Mouse (Mus musculus) liver, embryonic 16.5 days (tissue): ENCODE measurements around the gene Trpc1. TPM values are rescaled to one million over a fixed set of nuclear protein-coding genes. Genes with fewer than 3 reads are reported as not detected.

Experiments
- ATAC-seq: fragments of 200-750 bp; cut with Nextera tagmentation; 2 replicates; pipeline ENCODE4 v1.8.0; 2017; ENCODE audit warnings: low read depth, mild to moderate bottlenecking, moderate number of reproducible peaks, moderate library complexity
- H3K27ac ChIP-seq: fragments of 300-500 bp; sonication (generic); 2 replicates; pipeline ENCODE4 v1.5.1; 2014; ENCODE audit warnings: mild to moderate bottlenecking, low read length
- H3K27me3 ChIP-seq: fragments of 300-500 bp; sonication (generic); 2 replicates; pipeline ENCODE4 v1.6.1; 2014; ENCODE audit warnings: low read depth, low read length, mixed read lengths; ENCODE audit not compliant: control insufficient read depth, insufficient read depth
- H3K36me3 ChIP-seq: fragments of 300-500 bp; sonication (generic); 2 replicates; pipeline ENCODE4 v1.6.1; 2014; ENCODE audit warnings: mild to moderate bottlenecking; ENCODE audit not compliant: control insufficient read depth, insufficient read depth
- H3K4me1 ChIP-seq: fragments of 300-500 bp; sonication (generic); 2 replicates; pipeline ENCODE4 v1.6.1; 2014; ENCODE audit warnings: low read depth, low read length, mixed read lengths; ENCODE audit not compliant: control insufficient read depth
- H3K4me2 ChIP-seq: fragments of 300-500 bp; sonication (generic); 2 replicates; pipeline ENCODE4 v1.6.1; 2014; ENCODE audit warnings: low read depth, low read length, mixed read lengths
- H3K4me3 ChIP-seq: fragments of 300-500 bp; sonication (generic); 2 replicates; pipeline ENCODE4 v1.5.1; 2014; ENCODE audit warnings: low read depth, mild to moderate bottlenecking, low read length
- H3K9ac ChIP-seq: fragments of 300-500 bp; sonication (generic); 2 replicates; pipeline ENCODE4 v1.6.1; 2014; ENCODE audit warnings: low read depth, low read length
- H3K9me3 ChIP-seq: fragments of 300-500 bp; sonication (generic); replicated peaks from 2 replicates; pipeline ENCODE4 v1.6.1; 2016; ENCODE audit warnings: low read length; ENCODE audit not compliant: control insufficient read depth
- WGBS: fragments of 180-500 bp; shearing (Covaris S2); extraction: QIAGEN DNeasy Blood & Tissue Kit; methylation state at CpG from one replicate; pipeline ENCODE4 v1.1.7; 2014; ENCODE audit not compliant: insufficient replicate concordance; 5-methylcytosine and 5-hydroxymethylcytosine counted together
- polyA plus RNA-seq: library from polyadenylated mRNA; unstranded; fragments of >200 nt; fragmentation: Nextera tagmentation; extraction: Ambion mirVana; gene quantifications from 2 replicates; pipeline ENCODE4 v1.2.1, GENCODE M21; 2015

The Trpc1 gene
- polyA plus RNA-seq, 1 experiment from 2014 or later, result 0.64 TPM

- 32% methylated on average over 4 of the region's 4 CpGs for WGBS
- H3K36me3 ChIP-seq, result no peaks in the 10 kb centered on the region
- H3K4me2 ChIP-seq, result no peak overlapping the region
- no peaks in the 10 kb centered on the region for H3K27me3 ChIP-seq
- H3K4me1 ChIP-seq, result no peaks in the 10 kb centered on the region
- no peak overlapping the region for H3K9ac ChIP-seq
- no peaks in the 10 kb centered on the region for H3K9me3 ChIP-seq
- no peak overlapping the region for H3K4me3 ChIP-seq
- no peak overlapping the region for H3K27ac ChIP-seq
- ATAC-seq, result no peak
These were observed 13.0 kb upstream of the Trpc1 start for GRCm38 (mm10) chr9:95763218-95763617.

- no peak overlapping the region for H3K9ac ChIP-seq
- no peak overlapping the region for H3K4me2 ChIP-seq
- H3K9me3 ChIP-seq, result no peaks in the 10 kb centered on the region
- WGBS, result 58% methylated on average over 3 of the region's 3 CpGs
- H3K27ac ChIP-seq, result no peak overlapping the region
- no peaks in the 10 kb centered on the region for H3K27me3 ChIP-seq
- H3K4me1 ChIP-seq, result no peaks in the 10 kb centered on the region
- H3K36me3 ChIP-seq, result no peaks in the 10 kb centered on the region
- no peak for ATAC-seq
- no peak overlapping the region for H3K4me3 ChIP-seq
These were observed 12.1 kb upstream of the Trpc1 start for GRCm38 (mm10) chr9:95762228-95762627.

- 61% methylated on average over 8 of the region's 8 CpGs for WGBS
- no peak overlapping the region for H3K4me2 ChIP-seq
- no peaks in the 10 kb centered on the region for H3K9me3 ChIP-seq
- H3K36me3 ChIP-seq, result no peaks in the 10 kb centered on the region
- no peak overlapping the region for H3K9ac ChIP-seq
- H3K27me3 ChIP-seq, result no peaks in the 10 kb centered on the region
- no peaks in the 10 kb centered on the region for H3K4me1 ChIP-seq
- H3K4me3 ChIP-seq, result no peak overlapping the region
- H3K27ac ChIP-seq, result no peak overlapping the region
- no peak for ATAC-seq
These were observed 11.2 kb upstream of the Trpc1 start for GRCm38 (mm10) chr9:95761381-95761780.

- 39% methylated on average over 9 of the region's 9 CpGs for WGBS
- Histone ChIP-seq H3K4me1 (peaks cover 2% of the 10 kb centered on the region; the same call in 1 of the 2 replicates), H3K4me3 (no peak overlapping the region), H3K9me3 (no peaks in the 10 kb centered on the region), H3K4me2 (no peak overlapping the region), H3K27me3 (peaks cover 22% of the 10 kb centered on the region), H3K9ac (no peak overlapping the region), H3K27ac (no peak overlapping the region), H3K36me3 (no peaks in the 10 kb centered on the region)
- ATAC-seq, result no peak
These were observed 571 bp upstream of the Trpc1 start for GRCm38 (mm10) chr9:95750746-95751145.

GRCm38 (mm10) chr9:95749461-95749928 lies 680 bp downstream of the Trpc1 start:
- peak overlapping the region; percentile 68 for H3K4me3 ChIP-seq
- peak overlapping the region; percentile 87 for H3K4me2 ChIP-seq
- no peak overlapping the region for H3K27ac ChIP-seq
- peaks cover 2% of the 10 kb centered on the region for H3K4me1 ChIP-seq
- no peaks in the 10 kb centered on the region for H3K9me3 ChIP-seq
- H3K27me3 ChIP-seq, result peaks cover 22% of the 10 kb centered on the region
- no peaks in the 10 kb centered on the region for H3K36me3 ChIP-seq
- H3K9ac ChIP-seq, result peak overlapping the region; percentile 61
- 4% methylated on average over 28 of the region's 34 CpGs for WGBS
- ATAC-seq, result peak; percentile 40

- H3K4me3 ChIP-seq, result no peak overlapping the region
- H3K36me3 ChIP-seq, result no peaks in the 10 kb centered on the region
- H3K4me1 ChIP-seq, result peaks cover 2% of the 10 kb centered on the region
- H3K27me3 ChIP-seq, result peaks cover 22% of the 10 kb centered on the region
- no peaks in the 10 kb centered on the region for H3K9me3 ChIP-seq
- no peak overlapping the region for H3K9ac ChIP-seq
- peak; percentile 52 for ATAC-seq
- H3K27ac ChIP-seq, result no peak overlapping the region
- H3K4me2 ChIP-seq, result no peak overlapping the region
- WGBS, result 64% methylated on average over 5 of the region's 5 CpGs
These were observed 2.9 kb downstream of the Trpc1 start for GRCm38 (mm10) chr9:95747298-95747697.

GRCm38 (mm10) chr9:95744845-95745613 lies 5.1 kb downstream of the Trpc1 start:
- ATAC-seq, result 0 out of 2 replicates have a peak, but pooled peaks have one; percentile 30
- H3K4me1 ChIP-seq, result peaks cover under 1% of the 10 kb centered on the region
- no peaks in the 10 kb centered on the region for H3K36me3 ChIP-seq
- no peak overlapping the region for H3K4me2 ChIP-seq
- H3K27ac ChIP-seq, result no peak overlapping the region
- 40% methylated on average over 7 of the region's 7 CpGs for WGBS
- H3K4me3 ChIP-seq, result no peak overlapping the region
- no peaks in the 10 kb centered on the region for H3K9me3 ChIP-seq
- no peak overlapping the region for H3K9ac ChIP-seq
- H3K27me3 ChIP-seq, result peaks cover 15% of the 10 kb centered on the region

GRCm38 (mm10) chr9:95736238-95736637 lies 13.9 kb downstream of the Trpc1 start:
- H3K27ac ChIP-seq, result no peak overlapping the region
- no peak overlapping the region for H3K4me3 ChIP-seq
- no peak overlapping the region for H3K4me2 ChIP-seq
- no peak overlapping the region for H3K9ac ChIP-seq
- ATAC-seq, result no peak
- no peaks in the 10 kb centered on the region for H3K27me3 ChIP-seq
- no peaks in the 10 kb centered on the region for H3K9me3 ChIP-seq
- no peaks in the 10 kb centered on the region for H3K4me1 ChIP-seq
- H3K36me3 ChIP-seq, result no peaks in the 10 kb centered on the region

GRCm38 (mm10) chr9:95712574-95712973 lies 37.6 kb downstream of the Trpc1 start:
- H3K4me1 ChIP-seq, result no peaks in the 10 kb centered on the region
- no peak overlapping the region for H3K9ac ChIP-seq
- no peaks in the 10 kb centered on the region for H3K36me3 ChIP-seq
- no peak overlapping the region for H3K4me2 ChIP-seq
- H3K27ac ChIP-seq, result no peak overlapping the region
- H3K9me3 ChIP-seq, result no peaks in the 10 kb centered on the region
- H3K4me3 ChIP-seq, result no peak overlapping the region
- ATAC-seq, result no peak
- H3K27me3 ChIP-seq, result no peaks in the 10 kb centered on the region
- WGBS, result 41% methylated on average over 8 of the region's 8 CpGs
